Mouse (Mus musculus): ENCODE results near the gene 2610507B11Rik.

DNA sequence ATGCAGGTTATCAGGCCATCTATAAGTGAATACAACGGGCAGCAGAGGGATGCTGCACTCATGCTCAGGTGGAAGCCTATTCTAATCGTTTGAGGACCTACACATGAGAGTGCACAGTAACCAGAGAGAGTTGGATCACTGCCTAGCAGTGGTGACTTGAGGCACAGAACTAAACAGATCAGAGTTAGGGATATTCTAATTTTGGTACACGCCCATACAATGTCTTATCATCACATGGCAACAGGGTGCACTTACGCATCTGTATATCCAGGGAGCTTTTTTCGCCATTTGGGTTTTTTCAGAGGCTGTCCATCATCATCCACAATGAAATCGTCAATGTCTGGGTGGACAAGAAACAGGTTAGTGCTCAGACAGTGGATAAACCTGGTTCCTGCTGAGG is 30.0 kb upstream of the 2610507B11Rik start:
- TF ChIP-seq CTCF (IDR thresholded peaks at IDR 0.05; ENCODE audit: low read depth) (no peak), EP300 (IDR thresholded peaks at IDR 0.05; ENCODE audit: low read depth) (no peak)
